Mouse (Mus musculus) stomach, postnatal 0 days (tissue): Measurements from ENCODE around the gene Fgf11. TPM values are rescaled to one million over a fixed set of nuclear protein-coding genes. Genes with fewer than 3 reads are reported as not detected.

ENCODE experiments used
- ATAC-seq: fragments of 200-750 bp; cut with Nextera tagmentation; 2 replicates; pipeline ENCODE4 v1.8.0; 2017; ENCODE audit not compliant: low FRiP score, low TSS enrichment
- DNase-seq: peaks from one replicate; pipeline ENCODE4 v3.0.0-alpha.2; 2016; ENCODE audit warnings: low spot score
- H3K27ac ChIP-seq: fragments of 300-500 bp; sonication (generic); replicated peaks from 2 replicates; pipeline ENCODE4 v1.5.1; 2014; ENCODE audit warnings: mild to moderate bottlenecking, control low read depth
- H3K27me3 ChIP-seq: fragments of 300-500 bp; sonication (generic); 2 replicates; pipeline ENCODE4 v1.6.1; 2014; ENCODE audit warnings: low read length; ENCODE audit not compliant: control insufficient read depth, insufficient read depth
- H3K36me3 ChIP-seq: fragments of 300-500 bp; sonication (generic); 2 replicates; pipeline ENCODE4 v1.6.1; 2014; ENCODE audit warnings: low read length, mixed read lengths; ENCODE audit not compliant: control insufficient read depth, insufficient read depth
- H3K4me1 ChIP-seq: fragments of 300-500 bp; sonication (generic); replicated peaks from 2 replicates; pipeline ENCODE4 v1.6.1; 2014; ENCODE audit warnings: antibody characterized with exemption; ENCODE audit not compliant: control insufficient read depth, insufficient read depth
- H3K4me2 ChIP-seq: fragments of 300-500 bp; sonication (generic); replicated peaks from 2 replicates; pipeline ENCODE4 v1.6.1; 2014; ENCODE audit warnings: low read depth, mild to moderate bottlenecking, control low read depth, moderate library complexity
- H3K4me3 ChIP-seq: fragments of 300-500 bp; sonication (generic); 2 replicates; pipeline ENCODE4 v1.5.1; 2014; ENCODE audit warnings: low read depth, low read length, control low read depth
- H3K9ac ChIP-seq: fragments of 300-500 bp; sonication (generic); 2 replicates; pipeline ENCODE4 v1.6.1; 2014; ENCODE audit warnings: mild to moderate bottlenecking, low read length, control low read depth, mixed read lengths
- H3K9me3 ChIP-seq: fragments of 300-500 bp; sonication (generic); 2 replicates; pipeline ENCODE4 v1.6.1; 2016; ENCODE audit warnings: low read length; ENCODE audit not compliant: control insufficient read depth
- CTCF ChIP-seq: IDR thresholded peaks from 2 replicates; pipeline ENCODE4 v1.5.1; 2016; ENCODE audit warnings: antibody characterized with exemption, low read depth, mild to moderate bottlenecking, moderate library complexity
- EP300 ChIP-seq: optimal IDR thresholded peaks from 2 replicates; pipeline ENCODE3; 2016; ENCODE audit warnings: antibody characterized with exemption
- WGBS: fragments of 180-500 bp; shearing (Covaris S2); extraction: QIAGEN DNeasy Blood & Tissue Kit; methylation state at CpG from one replicate; pipeline ENCODE4 v1.1.7; 2014; 5-methylcytosine and 5-hydroxymethylcytosine counted together
- polyA plus RNA-seq: library from polyadenylated mRNA; unstranded; fragments of >200 nt; fragmentation: Nextera tagmentation; extraction: Ambion mirVana; gene quantifications from 2 replicates; pipeline ENCODE4 v1.2.1, GENCODE M21; 2015

Gene Fgf11
- polyA plus RNA-seq, 1 experiment from 2014 or later = 0.67 TPM

GRCm38 (mm10) chr11:69815155-69815554 lies 13.5 kb upstream of the Fgf11 start, which contains the start of gene Gm39566:
Gm39566 (minus strand) TSS chr11:69815298.
- H3K4me3 ChIP-seq = no peak within 1 kb of the TSS
- no peaks in the 10 kb centered on the region for H3K36me3 ChIP-seq
- H3K9me3 ChIP-seq = no peaks in the 10 kb centered on the region
- TF ChIP-seq EP300 (no peak), CTCF (peak; percentile 17; the same call in 1 of the 2 replicates)
- no peak for ATAC-seq
- H3K27ac ChIP-seq = no peak within 1 kb of the TSS
- H3K9ac ChIP-seq = no peak within 1 kb of the TSS
- no peaks in the 10 kb centered on the region for H3K27me3 ChIP-seq
- no peak within 1 kb of the TSS for H3K4me2 ChIP-seq
- DNase-seq = no peak
- 48% methylated on average over 10 of the region's 10 CpGs for WGBS
- H3K4me1 ChIP-seq = no peaks in the 10 kb centered on the region

DNA sequence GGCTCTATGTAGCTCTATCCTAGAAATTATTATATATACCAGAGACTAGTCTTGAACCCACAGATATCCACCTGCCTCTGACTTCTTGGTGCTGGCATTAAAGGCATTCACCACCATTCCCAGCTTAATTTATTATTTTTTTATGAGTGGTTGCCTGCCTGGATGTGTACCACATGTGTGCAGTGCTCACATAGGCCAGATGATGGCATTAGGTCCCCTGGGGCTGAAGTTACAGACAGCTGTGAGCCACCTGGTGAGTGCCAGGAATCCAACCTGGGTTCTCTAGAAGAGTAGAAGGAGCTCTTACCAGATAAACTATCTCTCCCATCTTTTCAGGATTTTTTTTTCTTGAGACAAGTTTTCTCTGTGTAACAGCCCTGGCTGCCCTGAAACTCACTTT lies 8.6 kb upstream of the Fgf11 start:
- ATAC-seq = no peak

DNA sequence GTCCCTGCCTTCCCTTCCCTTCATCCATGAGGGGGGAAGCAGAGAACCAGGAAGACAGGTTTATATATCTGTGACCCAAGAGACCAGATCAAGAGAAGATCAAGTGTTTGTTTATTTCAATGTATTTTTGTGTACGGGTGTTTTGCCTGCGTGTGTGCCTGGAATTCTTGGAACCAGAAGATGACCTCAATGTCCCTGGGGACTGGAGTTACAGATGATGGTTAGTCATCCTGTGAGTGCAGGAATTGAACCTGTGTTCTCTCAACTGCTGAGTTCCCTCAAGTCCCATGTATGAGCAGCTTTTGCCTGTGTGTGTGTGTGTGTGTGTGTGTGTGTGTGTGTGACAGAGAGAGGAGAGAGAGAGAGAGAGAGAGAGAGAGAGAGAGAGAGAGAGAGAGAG lies 6.0 kb upstream of the Fgf11 start:
- H3K27ac ChIP-seq = no peak overlapping the region

More for the DNA sequence above, 8.6 kb upstream of the Fgf11 start:
- no peaks in the 10 kb centered on the region for H3K27me3 ChIP-seq
- no peaks in the 10 kb centered on the region for H3K4me1 ChIP-seq
- no peak for TF ChIP-seq EP300
- 0 out of 2 replicates have a peak, but pooled peaks have one; percentile 9 for TF ChIP-seq CTCF
- no peaks in the 10 kb centered on the region for H3K9me3 ChIP-seq
- no peak overlapping the region for H3K4me2 ChIP-seq
- H3K27ac ChIP-seq = no peak overlapping the region
- no peak overlapping the region for H3K9ac ChIP-seq
- no peaks in the 10 kb centered on the region for H3K36me3 ChIP-seq
- no peak overlapping the region for H3K4me3 ChIP-seq
- no peak for DNase-seq

GRCm38 (mm10) chr11:69806378-69806777 lies 4.7 kb upstream of the Fgf11 start:
- no peak for TF ChIP-seq EP300
- TF ChIP-seq CTCF = peak; percentile 43
- Histone ChIP-seq H3K4me3 (no peak overlapping the region), H3K9ac (no peak overlapping the region), H3K27me3 (no peaks in the 10 kb centered on the region), H3K36me3 (no peaks in the 10 kb centered on the region), H3K4me2 (no peak overlapping the region), H3K27ac (no peak overlapping the region), H3K4me1 (no peaks in the 10 kb centered on the region; the same call in 1 of the 2 replicates), H3K9me3 (no peaks in the 10 kb centered on the region)
- ATAC-seq (no peak), DNase-seq (no peak)
- WGBS = 73% methylated on average over 4 of the region's 4 CpGs

More for the DNA sequence above, 6.0 kb upstream of the Fgf11 start:
- WGBS = 65% methylated on average over 2 of the region's 2 CpGs
- Histone ChIP-seq H3K27me3 (no peaks in the 10 kb centered on the region), H3K4me2 (no peak overlapping the region), H3K36me3 (no peaks in the 10 kb centered on the region), H3K9me3 (no peaks in the 10 kb centered on the region), H3K9ac (no peak overlapping the region), H3K4me1 (no peaks in the 10 kb centered on the region), H3K4me3 (no peak overlapping the region)
- ATAC-seq (no peak), DNase-seq (no peak)
- TF ChIP-seq CTCF = no peak
- no peak for TF ChIP-seq EP300

DNA sequence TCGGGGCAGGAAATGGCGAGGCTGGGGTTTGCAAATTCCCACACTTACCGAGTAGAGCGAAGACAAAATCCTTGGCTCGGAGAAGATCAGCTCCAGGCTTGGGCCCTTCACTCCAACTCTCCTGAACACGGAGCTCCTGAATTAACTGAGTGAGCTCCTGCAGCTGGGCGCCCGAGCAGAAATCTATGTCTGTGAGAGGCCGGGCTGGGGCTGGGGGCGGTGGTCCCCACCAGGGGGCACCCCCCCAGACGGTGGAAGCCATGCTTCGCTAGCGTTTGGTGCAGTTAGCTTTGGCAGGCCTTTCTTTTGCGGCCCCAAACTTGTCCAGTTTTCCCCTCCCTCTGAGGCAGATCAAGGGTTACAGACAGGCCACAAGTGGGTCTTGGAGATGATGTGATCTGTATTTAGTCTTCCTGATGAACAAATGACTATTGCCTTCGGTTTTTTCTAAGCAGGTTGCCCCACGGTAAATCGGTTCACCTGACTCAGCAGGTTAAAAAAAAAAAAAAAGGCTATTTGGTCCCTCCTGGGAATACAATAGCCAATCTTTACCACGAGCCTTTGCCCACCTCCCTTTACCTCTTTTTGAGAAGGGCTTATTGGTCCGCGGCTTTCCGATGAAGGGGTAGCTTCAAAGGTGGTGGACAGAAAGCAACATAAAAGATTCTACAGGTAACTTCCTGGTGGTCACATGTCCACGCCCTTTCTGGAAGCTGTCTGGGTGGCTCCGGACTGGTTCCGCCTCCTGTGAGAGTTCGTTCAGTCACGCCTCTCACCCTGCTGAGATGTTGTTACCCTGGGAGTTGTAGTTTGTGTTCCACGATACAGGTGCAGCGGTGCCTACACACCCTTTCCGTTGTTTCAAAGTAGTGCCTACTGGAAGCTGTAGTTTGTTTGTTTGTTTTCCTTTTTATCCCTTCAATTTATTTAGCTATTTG lies 3.6 kb upstream of the Fgf11 start, which contains the start of gene Tmem102:
Gene Tmem102, minus strand, starts transcription at position 653 of the 938 bp plus-strand sequence.
- Histone ChIP-seq H3K27ac (peak within 1 kb of the TSS; percentile 78), H3K27me3 (no peaks in the 10 kb centered on the region), H3K4me1 (peaks cover 4% of the 10 kb centered on the region), H3K9me3 (no peaks in the 10 kb centered on the region), H3K4me3 (peak within 1 kb of the TSS; percentile 55), H3K9ac (peak within 1 kb of the TSS; percentile 67), H3K4me2 (peak within 1 kb of the TSS; percentile 73), H3K36me3 (no peaks in the 10 kb centered on the region)
- TF ChIP-seq CTCF (0 out of 2 replicates have a peak, but pooled peaks have one; percentile 9), EP300 (no peak)
- whole genome bisulfite sequencing = 19% methylated on average over 29 of the region's 29 CpGs
- ATAC-seq = peak; percentile 73
- DNase-seq = peak; percentile 87

GRCm38 (mm10) chr11:69804652-69804940 lies 2.9 kb upstream of the Fgf11 start:
- 10% methylated on average over 12 of the region's 12 CpGs for WGBS
- H3K9me3 ChIP-seq = no peaks in the 10 kb centered on the region
- H3K9ac ChIP-seq = peak overlapping the region; percentile 67
- no peaks in the 10 kb centered on the region for H3K36me3 ChIP-seq
- peak overlapping the region; percentile 78 for H3K27ac ChIP-seq
- TF ChIP-seq CTCF = no peak
- TF ChIP-seq EP300 = no peak
- DNase-seq (peak; percentile 59), ATAC-seq (no peak)
- H3K4me1 ChIP-seq = peaks cover 4% of the 10 kb centered on the region
- peak overlapping the region; percentile 73 for H3K4me2 ChIP-seq
- peak overlapping the region; percentile 55 for H3K4me3 ChIP-seq
- H3K27me3 ChIP-seq = no peaks in the 10 kb centered on the region
